Mouse (Mus musculus) forebrain, embryonic 15.5 days (tissue): Measurements from ENCODE around the gene Ky. TPM values are rescaled to one million over a fixed set of nuclear protein-coding genes. Genes with fewer than 3 reads are reported as not detected.

ENCODE experiments used
- ATAC-seq: fragments of 200-750 bp; cut with Nextera tagmentation; replicated peaks from 2 replicates; pipeline ENCODE4 v1.8.0; 2017; ENCODE audit warnings: mild to moderate bottlenecking, moderate TSS enrichment, moderate library complexity
- H3K27ac ChIP-seq: fragments of 300-500 bp; sonication (generic); replicated peaks from 2 replicates; pipeline ENCODE4 v1.5.1; 2015; ENCODE audit warnings: mild to moderate bottlenecking, inconsistent platforms
- H3K27me3 ChIP-seq: fragments of 300-500 bp; sonication (generic); 2 replicates; pipeline ENCODE4 v1.6.1; 2015; ENCODE audit warnings: inconsistent platforms
- H3K36me3 ChIP-seq: fragments of 300-500 bp; sonication (generic); 2 replicates; pipeline ENCODE4 v1.6.1; 2015; ENCODE audit warnings: mild to moderate bottlenecking, inconsistent platforms
- H3K4me1 ChIP-seq: fragments of 300-500 bp; sonication (generic); 2 replicates; pipeline ENCODE4 v1.6.1; 2015; ENCODE audit warnings: inconsistent platforms
- H3K4me2 ChIP-seq: fragments of 300-500 bp; sonication (generic); replicated peaks from 2 replicates; pipeline ENCODE4 v1.6.1; 2015; ENCODE audit warnings: mild to moderate bottlenecking, inconsistent platforms
- H3K4me3 ChIP-seq: fragments of 300-500 bp; sonication (generic); 2 replicates; pipeline ENCODE4 v1.5.1; 2015; ENCODE audit warnings: mild to moderate bottlenecking, inconsistent platforms
- H3K9ac ChIP-seq: fragments of 300-500 bp; sonication (generic); replicated peaks from 2 replicates; pipeline ENCODE4 v1.6.1; 2015; ENCODE audit warnings: mild to moderate bottlenecking, inconsistent platforms
- H3K9me3 ChIP-seq: fragments of 300-500 bp; sonication (generic); 2 replicates; pipeline ENCODE4 v1.6.1; 2016; ENCODE audit warnings: inconsistent platforms
- WGBS: fragments of 180-500 bp; shearing (Covaris S2); methylation state at CpG from one replicate; pipeline ENCODE4 v1.1.7; 2015; ENCODE audit warnings: mixed read lengths; 5-methylcytosine and 5-hydroxymethylcytosine counted together
- polyA plus RNA-seq: library from polyadenylated mRNA; unstranded; fragments of >200 nt; fragmentation: Nextera tagmentation; extraction: Ambion mirVana; gene quantifications from 2 replicates; pipeline ENCODE4 v1.2.1, GENCODE M21; 2015

Gene Ky
- 0.17 and 0.20 TPM in 2 replicates for polyA plus RNA-seq

- Histone ChIP-seq H3K4me1 (peaks cover 11% of the 10 kb centered on the region), H3K9me3 (no peaks in the 10 kb centered on the region), H3K9ac (peak within 1 kb of the TSS; percentile 47), H3K27me3 (peaks cover 3% of the 10 kb centered on the region; the same call in 1 of the 2 replicates), H3K4me2 (peak within 1 kb of the TSS; percentile 85), H3K27ac (no peak within 1 kb of the TSS), H3K4me3 (peak within 1 kb of the TSS; percentile 44), H3K36me3 (no peaks in the 10 kb centered on the region)
- WGBS, result under 1% methylated on average over 63 of the region's 63 CpGs
- ATAC-seq, result peak; percentile 48
These were observed at the start of gene Ky for GRCm38 (mm10) chr9:102505700-102506585. TSS of gene Ky (plus strand) at chr9:102505750.

- no peaks in the 10 kb centered on the region for H3K27me3 ChIP-seq
- H3K9me3 ChIP-seq, result no peaks in the 10 kb centered on the region
- no peaks in the 10 kb centered on the region for H3K4me1 ChIP-seq
- no peak for ATAC-seq
- no peak overlapping the region for H3K9ac ChIP-seq
- H3K4me2 ChIP-seq, result no peak overlapping the region
- 94% methylated on average over 10 of the region's 10 CpGs for WGBS
- no peak overlapping the region for H3K4me3 ChIP-seq
- H3K36me3 ChIP-seq, result no peaks in the 10 kb centered on the region
- H3K27ac ChIP-seq, result no peak overlapping the region
These were observed 43.3 kb upstream of the Ky start for GRCm38 (mm10) chr9:102462251-102462650.

- Histone ChIP-seq H3K27me3 (no peaks in the 10 kb centered on the region), H3K36me3 (no peaks in the 10 kb centered on the region), H3K9me3 (no peaks in the 10 kb centered on the region), H3K4me3 (no peak overlapping the region), H3K9ac (no peak overlapping the region), H3K4me2 (no peak overlapping the region), H3K4me1 (no peaks in the 10 kb centered on the region), H3K27ac (no peak overlapping the region)
- WGBS, result 68% methylated on average over 3 of the region's 3 CpGs
- ATAC-seq, result no peak
These were observed 40.5 kb upstream of the Ky start for GRCm38 (mm10) chr9:102465044-102465443.

GRCm38 (mm10) chr9:102465726-102466125 is 39.8 kb upstream of the Ky start:
- H3K9me3 ChIP-seq, result no peaks in the 10 kb centered on the region
- no peak overlapping the region for H3K27ac ChIP-seq
- H3K4me3 ChIP-seq, result no peak overlapping the region
- no peaks in the 10 kb centered on the region for H3K27me3 ChIP-seq
- H3K9ac ChIP-seq, result no peak overlapping the region
- no peak for ATAC-seq
- 79% methylated on average over 5 of the region's 5 CpGs for WGBS
- H3K4me1 ChIP-seq, result no peaks in the 10 kb centered on the region
- no peaks in the 10 kb centered on the region for H3K36me3 ChIP-seq
- H3K4me2 ChIP-seq, result no peak overlapping the region

DNA sequence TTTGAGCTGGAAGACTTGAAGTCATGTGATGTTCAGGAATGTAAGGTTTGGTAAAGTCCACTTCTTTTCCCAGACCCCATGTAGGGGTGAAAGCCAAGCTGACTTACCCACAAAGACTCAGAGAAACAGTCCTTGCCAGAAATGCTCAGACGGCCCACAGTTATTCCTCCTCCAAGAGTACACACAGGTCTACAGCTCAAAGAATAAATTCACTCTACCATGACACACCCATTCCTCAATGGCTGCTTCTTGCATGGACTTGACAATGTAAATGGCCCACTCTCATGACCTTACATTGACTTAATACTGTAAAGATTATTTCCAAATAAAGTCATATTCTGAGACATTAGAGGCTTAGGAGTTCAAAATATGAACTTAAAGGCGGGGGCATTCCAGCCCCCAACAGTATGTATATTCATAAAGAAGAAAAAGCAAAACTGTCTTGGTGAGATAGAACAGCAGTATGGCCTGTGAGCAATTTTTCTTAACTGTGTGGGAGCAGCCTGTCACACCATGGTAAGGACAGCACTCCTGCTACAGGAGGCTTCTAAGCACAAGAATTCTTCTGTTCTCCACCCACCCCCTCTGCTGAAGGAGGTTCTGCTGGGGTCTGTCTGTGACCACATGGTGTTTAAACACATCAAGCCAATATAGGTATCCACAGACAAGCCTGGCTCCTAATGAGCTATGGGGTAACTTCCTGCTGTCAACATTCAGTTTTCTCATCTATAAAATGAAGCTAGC is 35.3 kb upstream of the Ky start:
- ATAC-seq, result no peak
- H3K27ac ChIP-seq, result no peak overlapping the region
- no peak overlapping the region for H3K9ac ChIP-seq

GRCm38 (mm10) chr9:102477767-102478450 is 27.6 kb upstream of the Ky start:
- WGBS, result 78% methylated on average over 6 of the region's 6 CpGs

More for the DNA sequence above, 35.3 kb upstream of the Ky start:
- Histone ChIP-seq H3K36me3 (no peaks in the 10 kb centered on the region), H3K4me3 (no peak overlapping the region), H3K4me2 (no peak overlapping the region), H3K27me3 (no peaks in the 10 kb centered on the region), H3K9me3 (no peaks in the 10 kb centered on the region), H3K4me1 (no peaks in the 10 kb centered on the region)
- WGBS, result 85% methylated on average over 2 of the region's 2 CpGs

DNA sequence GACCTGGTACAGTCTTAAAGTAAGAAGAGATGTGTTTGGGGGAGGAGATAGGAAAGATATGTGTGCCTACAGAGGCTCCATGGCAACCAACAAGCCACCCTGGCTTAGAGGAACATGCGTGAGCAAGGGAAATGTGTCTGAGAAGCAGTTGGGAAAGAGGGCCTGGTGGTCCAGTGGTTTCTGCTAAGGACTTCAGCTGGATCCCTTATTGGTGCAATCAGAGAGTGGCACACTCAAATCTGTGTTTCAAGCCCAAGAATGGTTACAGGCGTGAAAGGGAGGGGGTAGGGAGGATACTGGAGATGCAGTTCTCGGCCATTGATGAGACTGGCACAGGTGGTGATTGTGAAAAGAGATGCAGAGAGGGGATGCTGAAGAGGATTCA is 27.1 kb upstream of the Ky start:
- Histone ChIP-seq H3K4me2 (no peak overlapping the region), H3K9me3 (no peaks in the 10 kb centered on the region), H3K4me1 (no peaks in the 10 kb centered on the region), H3K27ac (no peak overlapping the region), H3K36me3 (no peaks in the 10 kb centered on the region), H3K4me3 (no peak overlapping the region), H3K27me3 (no peaks in the 10 kb centered on the region), H3K9ac (no peak overlapping the region)
- WGBS, result 90% methylated on average over 3 of the region's 3 CpGs
- ATAC-seq, result no peak

More at GRCm38 (mm10) chr9:102477767-102478450, 27.6 kb upstream of the Ky start:
- Histone ChIP-seq H3K27me3 (no peaks in the 10 kb centered on the region), H3K9ac (no peak overlapping the region), H3K4me3 (no peak overlapping the region), H3K4me2 (no peak overlapping the region), H3K4me1 (no peaks in the 10 kb centered on the region), H3K27ac (no peak overlapping the region), H3K9me3 (no peaks in the 10 kb centered on the region), H3K36me3 (no peaks in the 10 kb centered on the region)
- ATAC-seq, result no peak

GRCm38 (mm10) chr9:102479022-102479421 is 26.5 kb upstream of the Ky start:
- Histone ChIP-seq H3K9ac (no peak overlapping the region), H3K27ac (no peak overlapping the region), H3K4me3 (no peak overlapping the region), H3K27me3 (no peaks in the 10 kb centered on the region), H3K9me3 (no peaks in the 10 kb centered on the region), H3K4me1 (no peaks in the 10 kb centered on the region), H3K4me2 (no peak overlapping the region), H3K36me3 (no peaks in the 10 kb centered on the region)
- WGBS, result 59% methylated on average over 9 of the region's 9 CpGs
- no peak for ATAC-seq

DNA sequence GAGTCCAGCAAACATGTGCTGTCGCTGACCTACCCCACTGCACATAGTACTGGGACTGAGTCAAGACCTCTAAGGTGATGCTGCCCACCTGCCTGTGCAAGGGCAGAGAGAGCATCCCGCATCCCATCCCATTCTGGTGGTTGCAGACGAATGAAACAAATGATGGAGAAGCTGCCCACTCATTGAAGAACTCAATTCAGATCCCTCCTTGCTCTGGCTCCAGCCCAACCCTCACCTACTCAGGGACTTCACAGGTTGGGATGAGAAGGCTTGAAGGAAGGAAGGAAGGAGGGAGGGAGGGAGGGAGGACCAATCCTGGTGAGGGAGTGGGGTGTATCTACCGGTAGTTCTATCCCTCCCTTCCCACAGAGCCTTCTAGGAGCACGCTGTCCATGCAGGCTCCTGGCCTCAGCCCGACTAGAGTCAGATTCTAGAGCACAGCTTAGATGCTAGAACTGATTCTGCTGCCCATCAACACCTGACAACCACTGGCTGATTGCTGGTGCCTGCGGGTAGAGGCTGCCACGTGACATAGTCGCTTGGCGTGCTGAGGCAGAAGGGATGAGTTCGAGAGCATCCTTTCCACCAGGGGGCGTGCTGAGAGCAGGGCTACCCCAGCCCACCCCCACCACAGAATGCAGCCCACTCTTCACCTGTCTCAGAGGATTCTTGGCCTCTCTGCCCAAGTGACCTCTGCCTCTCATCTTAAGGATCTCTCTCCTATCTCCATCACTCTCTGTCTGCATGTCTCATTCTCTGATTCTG is 13.3 kb upstream of the Ky start:
- Histone ChIP-seq H3K27ac (no peak overlapping the region), H3K9me3 (no peaks in the 10 kb centered on the region), H3K36me3 (no peaks in the 10 kb centered on the region), H3K4me3 (no peak overlapping the region), H3K4me2 (no peak overlapping the region), H3K27me3 (no peaks in the 10 kb centered on the region), H3K9ac (no peak overlapping the region), H3K4me1 (0 out of 2 replicates have a peak, but pooled peaks cover 12% of the 10 kb centered on the region)
- ATAC-seq, result no peak
- WGBS, result 43% methylated on average over 12 of the region's 12 CpGs

- no peak for ATAC-seq
These were observed 12.5 kb upstream of the Ky start for GRCm38 (mm10) chr9:102493044-102493443.

DNA sequence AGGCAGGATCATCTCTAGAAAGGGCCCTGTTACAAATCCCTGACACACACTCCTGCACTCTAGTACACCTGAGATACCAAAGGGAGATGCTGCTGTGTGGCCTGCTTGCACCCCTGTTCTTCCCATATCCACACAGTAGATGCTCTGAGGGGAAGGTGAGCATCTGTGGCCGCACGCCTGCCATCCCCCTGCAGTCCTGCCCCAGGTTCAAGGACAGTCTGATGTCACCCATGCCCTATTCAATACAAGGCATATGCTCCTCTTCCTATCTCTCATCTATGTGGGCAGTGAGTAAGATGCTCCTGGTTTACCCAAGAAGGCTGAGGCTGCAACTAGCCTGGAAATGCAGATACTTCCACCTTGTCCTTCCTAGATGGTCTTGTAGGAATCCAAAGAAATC is 11.6 kb upstream of the Ky start:
- Histone ChIP-seq H3K27me3 (no peaks in the 10 kb centered on the region), H3K4me2 (no peak overlapping the region), H3K4me1 (0 out of 2 replicates have a peak, but pooled peaks cover 12% of the 10 kb centered on the region), H3K9ac (no peak overlapping the region), H3K36me3 (no peaks in the 10 kb centered on the region), H3K9me3 (no peaks in the 10 kb centered on the region), H3K27ac (no peak overlapping the region), H3K4me3 (no peak overlapping the region)
- WGBS, result 88% methylated on average over 2 of the region's 2 CpGs
- ATAC-seq, result no peak

More at GRCm38 (mm10) chr9:102493044-102493443, 12.5 kb upstream of the Ky start:
- Histone ChIP-seq H3K9me3 (no peaks in the 10 kb centered on the region), H3K9ac (no peak overlapping the region), H3K27ac (no peak overlapping the region), H3K27me3 (no peaks in the 10 kb centered on the region), H3K4me3 (no peak overlapping the region), H3K4me2 (no peak overlapping the region), H3K4me1 (0 out of 2 replicates have a peak, but pooled peaks cover 12% of the 10 kb centered on the region), H3K36me3 (no peaks in the 10 kb centered on the region)
- WGBS, result 32% methylated on average over 4 of the region's 4 CpGs
